Mouse (Mus musculus) gastrocnemius, postnatal 25 days (tissue): ENCODE measurements around the gene Sult2b1. TPM values are rescaled to one million over a fixed set of nuclear protein-coding genes. Genes with fewer than 3 reads are reported as not detected.

Experiments used
- DNase-seq: peaks from one replicate; pipeline ENCODE4 v3.0.0; 2022
- total RNA-seq, 2 experiments: library from RNA; stranded (reverse); gene quantifications; 1 replicate in 1 of 2; 2 replicates in 1 of 2; pipeline ENCODE4 v1.2.3; 2021

The Sult2b1 gene
- total RNA-seq, 2 experiments from 2014 or later, result not detected

DNA sequence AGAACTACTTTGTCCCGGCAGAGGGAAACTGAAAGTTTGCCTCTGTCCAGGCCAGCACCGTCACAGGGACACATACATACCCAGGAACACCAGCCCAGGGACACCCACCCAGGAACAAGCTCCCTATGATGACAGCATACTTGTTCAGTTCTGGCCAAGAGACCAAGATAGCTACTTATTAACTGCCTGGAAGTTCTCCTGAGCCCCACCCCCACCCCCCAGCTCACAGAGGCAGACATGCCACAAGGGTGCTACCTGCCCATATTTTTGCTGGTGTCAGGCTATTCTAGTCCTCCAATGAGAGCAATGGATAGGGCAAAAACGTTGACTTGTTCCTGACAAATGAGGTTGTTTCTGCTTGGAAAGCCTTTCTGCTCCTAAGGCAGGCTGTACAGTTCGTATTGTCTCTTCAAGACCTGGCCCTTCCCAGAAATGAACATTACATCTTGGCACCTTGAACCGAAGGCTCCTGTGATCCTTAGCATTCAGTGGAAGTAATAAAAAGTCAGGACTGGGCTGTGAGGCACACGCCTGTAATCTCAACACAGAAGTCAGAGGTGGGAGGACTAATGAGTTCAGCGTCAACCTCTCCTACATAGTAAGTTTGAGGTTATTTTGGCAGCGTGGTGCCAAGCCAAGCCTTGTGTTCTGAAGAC, 13.9 kb downstream of the Sult2b1 start:
- no peak for DNase-seq

DNA sequence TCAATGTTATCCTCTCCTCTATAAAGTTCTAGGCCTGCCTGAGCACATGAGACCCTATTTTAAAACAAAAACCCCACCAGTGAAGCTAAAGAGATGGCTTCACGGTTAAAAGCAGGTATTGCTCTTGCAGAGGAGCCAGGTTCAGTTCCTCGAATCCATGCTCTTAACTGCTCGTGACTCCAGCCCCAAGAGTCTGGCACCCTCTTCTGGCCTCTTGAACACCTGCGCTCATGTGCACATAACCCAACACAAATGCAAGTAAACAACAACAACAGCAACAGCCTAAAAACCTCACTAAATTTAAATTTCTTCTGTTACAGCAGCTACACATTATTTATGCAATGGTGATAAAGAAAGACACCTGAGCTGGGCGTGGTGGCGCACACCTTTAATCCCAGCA, 17.0 kb downstream of the Sult2b1 start:
- DNase-seq, result no peak

DNA sequence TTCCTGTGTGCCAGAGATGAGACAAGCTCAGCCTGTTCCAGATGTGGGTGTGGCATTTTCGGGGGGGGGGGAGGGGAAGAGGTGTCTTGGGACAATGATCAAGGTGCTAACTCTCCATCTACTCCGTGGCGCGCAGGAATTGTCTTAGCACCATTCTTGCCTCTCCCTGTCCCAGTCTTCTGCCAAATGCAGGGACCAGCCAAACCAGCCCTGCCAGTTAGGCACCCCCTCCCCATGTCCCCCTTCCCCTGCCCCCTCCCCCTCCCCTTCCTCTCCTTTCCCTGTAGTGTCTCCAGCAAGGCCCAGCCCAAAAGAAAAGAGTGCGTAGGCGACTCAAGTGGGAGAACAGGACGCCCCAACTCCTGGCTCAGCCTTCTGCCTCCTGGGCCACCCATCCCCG, 17.7 kb downstream of the Sult2b1 start:
- DNase-seq, result no peak

DNA sequence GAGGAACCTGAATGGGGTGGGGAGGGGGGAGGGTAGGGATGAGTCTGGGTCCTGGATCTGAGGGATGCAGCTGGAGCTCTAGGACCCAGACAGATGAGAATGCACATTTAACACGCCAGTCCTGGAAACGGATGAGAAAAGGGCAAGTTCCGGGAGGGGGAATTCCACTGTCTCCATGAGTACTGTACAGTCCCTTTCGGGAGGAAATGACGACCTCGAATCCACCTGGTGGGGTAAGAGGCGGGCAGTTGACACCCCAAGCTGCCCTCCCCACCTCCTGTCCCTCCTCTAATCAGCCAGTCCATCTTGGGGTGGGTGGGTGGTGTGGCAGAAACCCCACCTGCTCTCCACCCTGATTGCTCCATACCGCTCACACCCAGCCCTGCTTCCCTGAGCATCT, 18.5 kb downstream of the Sult2b1 start:
- DNase-seq, result no peak

DNA sequence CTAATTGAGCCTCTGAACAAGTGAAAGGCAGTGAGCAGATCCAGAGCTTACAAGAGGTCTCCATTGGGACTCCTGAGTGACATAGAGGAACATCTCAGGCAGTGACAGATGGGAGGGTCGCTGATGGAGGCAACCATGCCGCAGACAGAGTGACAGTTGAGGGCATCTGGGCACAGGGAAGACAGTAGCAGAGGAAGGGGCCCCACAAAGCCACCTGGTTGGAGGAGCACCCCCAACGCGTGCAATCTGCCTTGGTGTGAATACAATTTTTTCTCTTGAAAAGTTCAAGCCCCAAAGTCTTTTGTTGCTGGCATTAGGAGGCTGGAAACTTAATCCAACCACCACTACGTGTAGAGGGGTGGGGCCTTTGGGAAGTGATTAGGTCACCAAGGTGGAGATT, 24.3 kb downstream of the Sult2b1 start:
- no peak for DNase-seq

DNA sequence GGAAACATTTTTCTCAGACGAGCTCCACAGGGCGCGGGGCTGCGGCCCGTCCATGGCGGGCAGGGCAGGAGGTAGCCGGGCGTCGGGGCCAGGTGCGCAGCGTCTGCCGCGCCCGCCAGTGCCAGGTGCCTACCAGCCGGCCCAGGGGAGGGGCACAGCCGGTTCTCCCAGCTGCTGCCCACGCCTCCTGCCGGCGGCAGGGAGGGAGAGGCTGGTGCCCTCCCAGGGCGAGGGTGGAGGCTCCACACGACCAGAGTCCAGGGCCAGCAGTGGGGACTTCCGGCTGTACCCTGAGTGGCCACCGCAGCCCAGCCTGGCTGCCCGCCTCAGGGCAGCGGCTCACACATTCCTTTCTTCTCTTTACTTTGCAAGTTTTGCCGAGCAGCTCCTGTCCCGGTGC, 25.1 kb downstream of the Sult2b1 start:
- no peak for DNase-seq

DNA sequence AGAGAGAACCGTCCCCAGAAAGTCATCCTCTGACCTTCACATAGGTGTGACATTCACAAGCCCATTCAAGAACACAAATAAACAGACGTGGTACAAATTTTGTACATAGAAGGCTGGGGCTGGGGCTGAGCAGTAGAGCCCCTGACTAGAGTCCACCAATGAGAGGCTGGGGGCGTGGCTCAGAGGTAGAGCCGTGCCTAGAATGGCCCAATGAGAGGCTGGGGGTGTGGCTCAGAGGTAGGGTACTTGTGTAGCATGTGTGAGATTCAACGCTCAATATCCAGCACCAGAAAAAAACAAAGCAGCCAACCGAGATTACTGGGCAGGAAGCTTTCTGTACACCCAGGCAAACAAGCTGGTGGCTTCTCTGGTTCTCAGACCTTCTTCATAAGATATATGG, 28.8 kb downstream of the Sult2b1 start:
- no peak for DNase-seq

DNA sequence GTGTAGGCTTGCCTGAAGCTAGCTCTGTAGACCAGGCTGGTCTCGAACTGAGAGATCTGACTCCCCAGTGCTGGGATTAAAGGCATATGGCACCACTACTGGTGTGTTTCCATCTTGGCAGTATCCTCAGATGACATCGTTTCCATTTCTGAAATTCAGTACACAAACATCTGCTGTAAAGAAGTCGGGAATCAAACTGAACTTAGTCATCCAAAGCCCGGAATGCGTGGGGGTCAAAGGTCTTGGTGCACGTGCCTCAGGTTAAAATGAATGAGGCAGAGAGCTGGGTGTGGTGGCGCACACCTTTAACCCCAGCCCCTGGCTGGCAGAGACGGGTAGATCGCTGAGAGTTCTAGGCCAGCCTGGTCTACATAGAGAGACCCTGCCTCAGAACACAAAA, 34.3 kb downstream of the Sult2b1 start:
- no peak for DNase-seq

DNA sequence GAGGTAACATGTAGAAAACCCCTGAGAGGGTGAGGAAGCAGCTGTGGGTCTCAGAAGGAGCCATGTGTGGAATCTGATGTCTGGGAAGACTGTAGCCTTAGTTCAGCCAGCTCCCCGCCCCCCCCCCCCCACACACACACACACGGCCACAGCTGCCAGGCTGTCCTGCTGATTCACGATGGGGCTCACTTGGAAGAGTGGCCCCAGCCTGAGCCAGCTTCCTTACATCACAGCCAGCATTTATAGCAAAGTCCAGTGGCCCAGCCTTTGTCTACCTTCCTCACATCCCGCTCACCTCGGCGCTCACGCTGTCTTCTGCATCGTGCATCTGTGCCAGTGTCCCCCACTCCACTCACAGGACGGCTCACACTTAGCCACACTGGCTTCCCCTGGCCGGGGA, 35.1 kb downstream of the Sult2b1 start:
- no peak for DNase-seq

DNA sequence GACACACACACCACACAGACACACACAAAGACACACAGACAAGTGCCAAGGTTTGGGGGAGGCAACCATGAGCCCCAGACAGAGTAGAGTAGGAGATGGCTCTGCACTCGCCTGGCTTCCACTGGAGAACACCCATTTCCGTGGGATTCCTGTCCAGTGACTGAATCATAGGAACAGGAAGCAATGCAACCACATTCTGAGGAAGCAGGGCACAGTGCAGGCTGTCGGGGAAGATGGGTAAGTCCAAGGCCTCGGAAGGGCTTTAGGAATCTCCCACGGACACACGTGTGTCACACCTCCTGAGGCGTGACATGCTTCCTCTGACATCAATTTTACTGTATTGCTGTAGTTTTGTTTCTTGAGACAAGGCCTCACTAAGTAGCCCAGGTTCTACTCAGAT, 36.4 kb downstream of the Sult2b1 start:
- no peak for DNase-seq

DNA sequence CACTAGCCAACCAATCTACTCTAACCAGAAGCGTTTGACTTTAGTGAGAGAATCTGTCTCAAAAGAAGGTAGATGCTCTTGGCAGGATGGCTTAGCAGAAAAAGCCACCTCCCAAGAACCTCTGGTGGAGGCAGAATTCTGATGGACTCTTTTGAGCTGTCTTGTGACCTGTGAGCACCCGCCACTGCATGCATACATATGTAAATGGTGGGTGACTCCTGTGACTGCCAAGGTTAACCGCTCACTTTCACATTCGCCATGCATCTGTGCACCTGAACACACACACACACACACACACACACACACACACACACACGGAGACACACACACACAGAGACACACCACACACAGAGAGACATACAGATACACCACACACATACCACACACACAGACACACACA, 37.0 kb downstream of the Sult2b1 start:
- DNase-seq, result no peak

DNA sequence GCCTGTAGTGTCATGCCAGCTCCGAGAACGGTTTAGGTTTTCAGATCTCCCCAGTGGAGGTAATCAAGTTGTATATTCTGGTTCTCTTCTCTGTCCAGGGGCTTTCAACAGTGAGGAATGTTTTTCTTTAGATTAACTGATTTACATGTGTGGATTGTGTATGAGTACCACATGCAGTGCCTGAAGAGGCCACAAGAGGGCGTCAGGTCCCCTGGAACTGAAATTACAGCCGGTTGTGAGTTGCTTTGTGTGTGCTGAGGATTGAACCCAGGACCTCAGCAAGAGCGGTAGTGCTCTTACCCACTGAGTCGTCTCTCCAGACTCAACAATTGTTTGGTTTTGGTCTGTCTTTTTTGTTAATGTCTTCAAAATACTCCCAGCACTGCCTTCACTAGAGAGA, 38.0 kb downstream of the Sult2b1 start:
- no peak for DNase-seq

DNA sequence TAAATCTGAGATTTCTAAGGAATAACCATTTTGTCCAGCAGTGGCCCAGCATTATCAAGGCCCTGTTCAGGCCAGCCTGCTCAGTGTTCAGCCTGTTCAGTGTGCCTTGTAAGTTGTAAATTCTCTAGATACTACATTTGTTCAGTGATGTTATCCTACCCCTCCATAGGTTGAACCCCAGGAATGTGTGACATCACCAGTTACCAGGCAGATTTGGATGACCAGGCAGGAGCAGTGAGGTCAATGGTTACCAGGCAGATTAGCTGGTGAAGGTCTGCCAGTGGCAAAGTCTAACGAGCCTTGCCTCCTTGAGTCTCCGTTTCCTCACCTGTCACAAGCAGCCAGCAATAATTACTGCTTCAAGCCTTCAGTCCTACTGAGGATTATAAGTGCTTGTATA, 40.1 kb downstream of the Sult2b1 start:
- no peak for DNase-seq

DNA sequence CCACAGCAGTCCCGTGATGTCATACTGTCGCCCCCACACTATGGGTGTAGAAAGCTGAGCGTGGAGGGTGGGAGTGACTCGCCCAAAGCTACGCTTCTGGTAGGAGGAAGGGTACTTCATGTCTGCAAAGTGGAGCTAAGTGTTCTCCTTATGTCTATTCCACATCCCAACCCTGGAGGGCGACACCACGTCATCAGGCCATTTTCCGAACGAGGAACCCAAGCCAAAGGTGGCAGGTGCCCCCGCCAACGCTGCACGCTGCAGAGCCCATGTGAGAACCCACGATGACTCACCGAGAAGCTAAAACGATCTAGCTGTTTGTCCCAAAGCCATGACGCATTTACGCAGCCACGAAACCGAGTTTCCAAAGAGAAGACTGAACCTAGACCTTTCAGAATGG, 42.1 kb downstream of the Sult2b1 start:
- no peak for DNase-seq

DNA sequence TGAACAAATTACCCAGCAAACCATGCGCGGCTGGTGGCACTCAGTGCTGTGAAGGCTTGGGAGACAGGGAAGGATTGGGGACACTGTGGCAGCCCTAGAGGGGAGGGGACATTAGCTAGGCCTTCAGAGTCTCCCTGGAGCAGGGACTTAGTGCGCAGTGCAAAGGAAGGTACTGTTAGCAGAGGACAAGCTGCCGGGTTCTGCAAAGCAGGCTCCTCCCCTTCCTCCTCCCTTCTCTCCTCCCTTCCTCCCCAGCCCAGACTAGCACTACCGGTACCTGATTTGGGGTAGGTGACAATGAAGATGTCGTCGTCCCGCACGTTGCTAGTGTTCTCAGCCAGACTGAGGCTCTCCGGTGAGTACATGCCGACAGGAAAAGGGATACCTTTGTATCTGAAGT, 42.7 kb downstream of the Sult2b1 start:
- DNase-seq, result no peak

DNA sequence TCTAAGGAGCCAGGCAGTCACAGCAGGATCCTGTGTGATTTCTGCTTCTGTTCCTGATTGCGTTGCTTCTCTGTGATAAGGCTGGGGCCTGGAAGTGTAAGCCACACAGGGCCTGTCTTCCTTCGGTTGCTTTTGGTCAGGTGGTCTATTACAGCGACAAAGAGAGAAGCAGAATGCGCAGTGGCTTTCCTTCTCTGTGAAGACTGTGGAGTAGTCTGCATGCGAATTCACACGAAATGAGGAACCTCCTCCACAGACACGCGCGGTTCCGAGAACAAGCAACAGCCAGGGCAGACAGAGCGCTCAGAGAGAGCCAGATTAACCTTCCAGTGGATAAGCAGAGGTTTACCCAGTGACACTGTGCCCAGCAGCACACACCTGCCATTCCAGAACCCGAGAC, 43.2 kb downstream of the Sult2b1 start:
- no peak for DNase-seq

DNA sequence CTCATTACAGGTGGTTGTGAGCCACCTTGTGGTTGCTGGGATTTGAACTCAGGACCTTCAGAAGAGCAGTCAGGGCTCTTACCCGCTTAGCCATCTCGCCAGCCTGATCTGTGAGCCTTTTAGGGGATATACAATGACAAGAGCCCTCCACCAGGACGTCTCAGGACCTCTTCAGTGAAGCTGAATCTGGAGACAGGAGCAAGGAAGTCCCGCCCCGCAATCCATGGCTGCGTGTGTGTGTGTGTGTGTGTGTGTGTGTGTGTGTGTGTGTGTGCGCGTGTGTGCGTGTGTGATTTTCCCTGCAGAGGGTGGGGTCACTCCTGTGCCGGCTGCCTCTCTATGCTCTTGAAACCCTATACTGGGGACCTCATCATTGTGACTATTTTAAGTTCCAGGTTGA, 44.6 kb downstream of the Sult2b1 start:
- no peak for DNase-seq

DNA sequence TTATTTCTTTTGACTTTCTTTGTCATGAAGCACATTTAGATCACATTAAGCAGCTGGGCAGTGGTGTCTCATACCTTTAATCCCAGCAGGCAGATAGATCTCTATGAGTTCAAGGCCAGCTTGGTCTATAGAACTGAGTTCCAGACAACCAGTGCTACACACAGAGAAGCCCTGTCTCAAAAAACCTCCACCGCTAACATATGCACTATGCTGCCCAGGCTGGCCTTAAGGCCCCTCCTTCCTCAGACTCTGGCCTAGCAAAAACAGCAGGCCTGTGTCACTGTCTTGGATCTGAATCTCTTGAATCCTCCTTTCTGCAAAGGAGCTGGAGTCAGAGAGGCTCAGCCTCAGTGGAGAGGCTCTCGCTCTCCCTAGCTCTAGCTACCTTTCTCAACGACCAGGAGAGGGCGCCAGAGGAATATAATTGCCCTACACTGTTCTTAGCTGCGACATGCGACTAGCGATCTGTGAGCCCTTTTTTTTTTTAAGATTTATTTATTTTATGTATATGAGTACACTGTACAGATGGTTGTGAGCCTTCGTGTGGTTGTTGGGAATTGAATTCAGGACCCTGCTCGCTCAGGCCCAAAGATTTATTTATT, 45.2 kb downstream of the Sult2b1 start:
- no peak for DNase-seq

DNA sequence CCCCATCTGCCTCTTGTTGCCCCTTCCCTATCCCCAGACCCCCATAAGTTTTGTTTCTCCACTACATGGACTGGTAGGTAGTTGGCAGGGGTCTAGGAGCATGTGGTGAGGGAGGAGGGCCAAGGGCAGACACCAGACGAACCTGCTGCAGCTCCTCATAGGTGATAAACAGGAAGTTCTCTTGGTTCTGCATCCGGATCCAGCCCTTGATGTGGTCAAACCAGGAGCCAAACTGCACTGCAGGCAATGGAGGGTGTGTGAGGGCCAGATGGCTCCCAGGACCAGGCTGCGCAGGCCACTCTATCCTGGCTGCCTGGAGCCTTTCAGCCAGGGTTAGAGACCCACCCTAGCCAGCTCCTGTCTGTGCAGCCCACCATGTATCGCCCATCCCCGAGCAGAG, 51.0 kb downstream of the Sult2b1 start:
- DNase-seq, result no peak

DNA sequence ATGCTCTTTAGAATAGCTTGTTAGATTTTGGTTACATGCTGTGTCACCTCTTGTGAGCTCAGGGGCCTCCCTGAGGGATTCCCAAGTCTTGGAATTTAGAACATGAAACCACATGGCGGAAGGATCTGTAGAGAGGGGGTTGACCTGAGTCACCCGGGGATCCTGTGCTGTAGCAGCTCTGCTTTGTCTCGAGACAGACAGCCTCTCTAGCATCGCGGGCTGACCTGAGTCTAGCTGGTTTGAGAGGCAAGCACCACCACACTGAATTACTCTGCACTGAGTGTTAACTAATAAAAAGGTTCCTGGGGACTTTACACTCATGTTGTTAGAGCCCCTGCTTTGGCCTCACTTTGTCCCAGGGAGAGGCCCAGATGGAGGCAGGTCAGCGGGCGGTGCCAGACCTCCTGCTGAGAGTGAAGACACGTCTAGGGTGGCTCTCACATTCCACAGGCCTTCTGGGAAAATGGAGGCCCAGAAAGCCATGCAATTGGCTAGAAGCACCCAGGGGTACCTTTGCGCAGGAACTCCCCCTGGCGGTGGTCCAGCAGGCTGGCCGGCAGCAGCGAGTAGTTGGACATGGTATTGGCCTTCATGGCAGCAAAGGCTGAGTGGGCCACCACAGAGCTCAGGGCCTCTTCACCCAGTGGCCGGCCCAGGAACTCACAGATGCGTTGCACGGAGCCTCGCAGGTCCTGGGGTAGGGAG, 53.6 kb downstream of the Sult2b1 start:
- DNase-seq, result no peak

DNA sequence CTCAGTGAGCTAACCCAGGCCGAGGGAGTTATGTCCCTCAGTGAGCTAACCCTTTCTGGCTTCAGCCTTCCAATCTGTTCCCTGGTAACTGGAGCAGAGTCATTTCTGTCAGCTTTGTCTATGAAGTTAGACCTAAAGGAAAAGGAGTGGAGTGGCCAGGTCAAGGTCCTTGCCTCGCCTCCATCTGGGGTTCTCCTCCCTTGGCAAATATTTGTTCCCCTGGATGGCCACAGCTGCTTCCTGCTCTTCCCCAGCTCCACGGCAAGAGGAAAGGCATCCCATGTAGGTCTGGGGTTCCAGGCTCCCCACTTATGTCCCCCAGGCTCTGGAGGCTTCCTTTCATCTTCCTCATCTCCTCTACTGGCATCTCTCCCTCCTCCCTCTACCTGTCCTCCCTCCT, 56.8 kb downstream of the Sult2b1 start:
- no peak for DNase-seq

DNA sequence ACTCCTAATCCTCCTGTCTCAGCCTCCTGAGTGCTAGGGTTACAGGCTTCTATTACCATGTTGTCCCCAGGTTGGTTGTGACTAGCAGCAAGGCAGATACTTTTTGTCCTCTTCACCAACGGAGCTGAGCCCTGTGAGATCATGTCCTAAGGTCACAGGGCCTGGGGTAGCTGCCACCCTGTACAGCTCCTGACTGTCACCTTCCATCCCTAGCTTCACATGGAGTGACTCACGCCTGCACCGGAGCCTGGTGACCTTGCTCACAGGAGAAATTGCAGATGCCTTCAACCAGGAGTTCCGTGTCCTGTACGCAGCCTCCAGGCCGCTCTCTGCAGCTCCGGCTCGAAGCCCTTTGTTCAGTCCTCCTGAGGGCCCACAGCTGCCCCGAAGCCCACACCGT, 58.0 kb downstream of the Sult2b1 start:
- DNase-seq, result no peak

DNA sequence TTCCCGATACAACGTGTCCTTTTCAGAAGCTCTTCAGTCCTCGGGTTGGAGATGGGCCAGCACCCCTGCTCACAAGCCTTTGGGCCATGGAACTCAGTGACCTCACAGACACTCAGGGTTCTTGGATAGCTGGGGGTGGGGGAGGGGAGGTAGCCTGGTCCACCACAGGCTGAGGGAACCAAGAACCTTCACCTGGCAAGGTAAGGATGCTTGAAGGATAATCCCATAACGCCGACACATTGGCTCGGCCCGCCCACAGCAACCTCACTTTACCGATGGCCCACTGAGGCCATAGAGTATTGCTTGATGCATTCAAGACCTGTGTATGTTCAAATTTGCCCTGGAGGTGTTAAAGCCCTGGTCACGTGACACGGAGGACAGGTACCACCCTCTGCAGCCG, 58.8 kb downstream of the Sult2b1 start, which contains the start of gene Spaca4:
Spaca4 (minus strand) TSS at position 101 of the 400 bp plus-strand sequence.
- no peak for DNase-seq

DNA sequence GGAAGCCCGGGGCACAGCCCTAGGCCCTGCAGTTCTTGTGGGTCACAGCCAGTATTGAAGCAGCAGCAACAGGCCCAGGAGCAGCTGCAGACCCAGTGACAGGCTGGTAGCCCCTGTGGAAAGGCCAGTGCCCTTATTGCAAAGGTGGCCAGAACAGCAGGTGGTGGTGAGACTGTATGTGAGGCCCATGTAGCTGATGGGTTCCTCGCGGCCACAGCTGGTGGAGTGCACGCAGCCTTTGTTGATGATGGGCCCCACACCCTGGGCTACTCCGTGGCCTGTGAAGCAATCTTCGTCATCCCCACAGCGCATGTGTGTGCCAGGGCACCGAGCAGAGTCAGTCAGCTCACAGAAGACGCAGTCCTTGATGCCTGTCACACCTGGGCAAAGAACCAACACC, 59.3 kb downstream of the Sult2b1 start:
- DNase-seq, result no peak
